Mouse (Mus musculus) G1E (cell line): ENCODE results near the gene Dtnbp1. TPM values are rescaled to one million over a fixed set of nuclear protein-coding genes. Genes with fewer than 3 reads are reported as not detected.
A peak's percentile ranks its signal among the peaks of the same experiment; 100 is the strongest.

ENCODE experiments used
- ATAC-seq: 2 replicates; pipeline ENCODE4 v1.8.0; 2016; ENCODE audit warnings: mild to moderate bottlenecking; ENCODE audit not compliant: insufficient number of reproducible peaks, poor library complexity, low FRiP score, severe bottlenecking; ENCODE audit errors: extremely low read depth
- DNase-seq: peaks from one replicate; pipeline ENCODE4 v3.0.0; 2012; ENCODE audit warnings: low spot score
- H3K27me3 ChIP-seq: 2 replicates; pipeline ENCODE4 v1.6.1; 2012; ENCODE audit warnings: mild to moderate bottlenecking, low read length, inconsistent platforms; ENCODE audit not compliant: insufficient read depth
- H3K36me3 ChIP-seq: replicated peaks from 2 replicates; pipeline ENCODE3; 2012; ENCODE audit warnings: mild to moderate bottlenecking, inconsistent platforms
- H3K4me1 ChIP-seq: 2 replicates; pipeline ENCODE4 v1.6.1; 2012; ENCODE audit warnings: low read depth, low read length, inconsistent platforms, mixed read lengths; ENCODE audit not compliant: insufficient read depth
- H3K4me3 ChIP-seq: 2 replicates; pipeline ENCODE4 v1.5.1; 2012; ENCODE audit warnings: low read depth, mild to moderate bottlenecking, inconsistent platforms, low read length, moderate library complexity, mixed read lengths
- H3K9me3 ChIP-seq: replicated peaks from 2 replicates; pipeline ENCODE4 v1.6.1; 2012; ENCODE audit warnings: inconsistent platforms
- CTCF ChIP-seq: IDR thresholded peaks from 2 replicates; pipeline ENCODE4 v1.5.1; 2012; ENCODE audit warnings: low read depth, low read length, inconsistent platforms, mixed read lengths
- GATA1 ChIP-seq: IDR thresholded peaks from 2 replicates; pipeline ENCODE4 v1.6.1; 2012; ENCODE audit warnings: borderline replicate concordance, low read length, inconsistent platforms, mixed read lengths
- GATA2 ChIP-seq: IDR thresholded peaks from 2 replicates; pipeline ENCODE4 v1.6.1; 2012; ENCODE audit warnings: low read depth, low read length, inconsistent platforms, borderline replicate concordance
- POLR2AphosphoS5 ChIP-seq: IDR thresholded peaks from 2 replicates; pipeline ENCODE4 v1.6.1; 2012; ENCODE audit warnings: low read depth, low read length, inconsistent platforms; ENCODE audit not compliant: insufficient replicate concordance
- TAL1 ChIP-seq: conservative IDR thresholded peaks from 2 replicates; pipeline ENCODE4 v1.6.1; 2012; ENCODE audit warnings: low read depth, low read length, inconsistent platforms, mixed read lengths
- polyA plus RNA-seq: library from polyadenylated mRNA; stranded (reverse); fragments of >175 nt; gene quantifications from 2 replicates; pipeline ENCODE4 v1.2.3, GENCODE M21; 2012
- total RNA-seq, 2 experiments: library from RNA; stranded (forward) in 1 of 2; stranded (reverse) in 1 of 2; fragments of 200-1000 nt in 1 of 2; fragments of >200 nt in 1 of 2; fragmentation: Nextera tagmentation in 1 of 2; gene quantifications; 2 replicates each; pipeline ENCODE4 v1.2.3; 2014 to 2017

Dtnbp1 gene
- total and polyA plus RNA-seq, 3 experiments, result 19.2 to 33.3 (median 28.2) TPM

GRCm38 (mm10) chr13:45024821-45025220 is 22.9 kb upstream of the Dtnbp1 start:
- ATAC-seq (no peak), DNase-seq (no peak)
- H3K9me3 ChIP-seq, result no peaks in the 10 kb centered on the region
- peaks cover 26% of the 10 kb centered on the region for H3K27me3 ChIP-seq
- no peaks in the 10 kb centered on the region for H3K4me1 ChIP-seq
- TF ChIP-seq GATA2 (no peak), POLR2AphosphoS5 (no peak), CTCF (no peak), GATA1 (no peak), TAL1 (no peak)
- no peak overlapping the region for H3K4me3 ChIP-seq
- no peaks in the 10 kb centered on the region for H3K36me3 ChIP-seq

- Histone ChIP-seq H3K36me3 (no peaks in the 10 kb centered on the region), H3K9me3 (no peaks in the 10 kb centered on the region), H3K4me1 (no peaks in the 10 kb centered on the region), H3K27me3 (peaks cover 26% of the 10 kb centered on the region), H3K4me3 (no peak overlapping the region)
- ATAC-seq, result no peak
- TF ChIP-seq POLR2AphosphoS5 (no peak), GATA1 (no peak), GATA2 (no peak), CTCF (no peak), TAL1 (no peak)
- no peak for DNase-seq
Observed at GRCm38 (mm10) chr13:45023356-45024150, 21.6 kb upstream of the Dtnbp1 start.

GRCm38 (mm10) chr13:45008150-45008549 is 6.2 kb upstream of the Dtnbp1 start:
- H3K4me3 ChIP-seq, result no peak overlapping the region
- DNase-seq (no peak), ATAC-seq (no peak)
- peaks cover 27% of the 10 kb centered on the region for H3K27me3 ChIP-seq
- no peaks in the 10 kb centered on the region for H3K9me3 ChIP-seq
- no peaks in the 10 kb centered on the region; the same call in 1 of the 2 replicates for H3K4me1 ChIP-seq
- H3K36me3 ChIP-seq, result no peaks in the 10 kb centered on the region
- no peak for TF ChIP-seq TAL1
- TF ChIP-seq CTCF, result 0 out of 2 replicates have a peak, but pooled peaks have one; percentile 15

GRCm38 (mm10) chr13:45007726-45008125 is 5.8 kb upstream of the Dtnbp1 start:
- Histone ChIP-seq H3K27me3 (peaks cover 27% of the 10 kb centered on the region), H3K4me3 (no peak overlapping the region), H3K36me3 (no peaks in the 10 kb centered on the region), H3K9me3 (no peaks in the 10 kb centered on the region), H3K4me1 (peaks cover under 1% of the 10 kb centered on the region)
- no peak for ATAC-seq
- no peak for TF ChIP-seq POLR2AphosphoS5
- TF ChIP-seq GATA1, result no peak
- TF ChIP-seq TAL1, result no peak
- no peak for TF ChIP-seq GATA2
- no peak for TF ChIP-seq CTCF
- no peak for DNase-seq

GRCm38 (mm10) chr13:45006483-45006882 is 4.5 kb upstream of the Dtnbp1 start:
- Histone ChIP-seq H3K4me3 (no peak overlapping the region), H3K9me3 (no peaks in the 10 kb centered on the region), H3K4me1 (peaks cover 11% of the 10 kb centered on the region), H3K27me3 (peaks cover 27% of the 10 kb centered on the region), H3K36me3 (no peaks in the 10 kb centered on the region)
- DNase-seq (no peak), ATAC-seq (no peak)
- TF ChIP-seq GATA2 (no peak), CTCF (peak; percentile 37; the same call in 1 of the 2 replicates)

- no peak for ATAC-seq
- no peak for TF ChIP-seq CTCF
- no peak for TF ChIP-seq POLR2AphosphoS5
- TF ChIP-seq GATA1, result no peak
- TF ChIP-seq TAL1, result no peak
- no peak for TF ChIP-seq GATA2
- Histone ChIP-seq H3K4me1 (peaks cover 17% of the 10 kb centered on the region), H3K27me3 (peaks cover 27% of the 10 kb centered on the region), H3K4me3 (no peak overlapping the region), H3K36me3 (no peaks in the 10 kb centered on the region), H3K9me3 (no peaks in the 10 kb centered on the region)
- DNase-seq, result no peak
Observed at GRCm38 (mm10) chr13:45005861-45006260, 3.9 kb upstream of the Dtnbp1 start.

- ATAC-seq, result no peak
- H3K4me1 ChIP-seq, result peaks cover 20% of the 10 kb centered on the region
Observed at GRCm38 (mm10) chr13:45004987-45005592, 3.1 kb upstream of the Dtnbp1 start.

More at GRCm38 (mm10) chr13:45004987-45005592, 3.1 kb upstream of the Dtnbp1 start:
- DNase-seq, result no peak
- TF ChIP-seq GATA2 (no peak), TAL1 (no peak), CTCF (no peak), POLR2AphosphoS5 (no peak), GATA1 (no peak)
- H3K9me3 ChIP-seq, result no peaks in the 10 kb centered on the region
- peaks cover 21% of the 10 kb centered on the region for H3K27me3 ChIP-seq
- H3K4me3 ChIP-seq, result no peak overlapping the region
- H3K36me3 ChIP-seq, result peaks cover under 1% of the 10 kb centered on the region
